ENCODE assay signal across 9 mouse cellular contexts in genomic region chr13:28690511-28691160, GRCm38 (mm10).
A peak's percentile ranks its signal among the peaks of the same experiment; 100 is the strongest.
DNase-seq lines count a peak whose midpoint lies in the region; ATAC-seq and TF ChIP-seq lines count a peak whose summit lies in the region.
"Had no signal": no experiment of that assay in that cellular context is flagged by ENCODE, and none has a peak within 500 bp of the region (broad histone marks: within the 10 kb centered on the region; RNA-seq: fewer than 3 reads in every experiment).

No protein-coding gene starts in this region.

- TF ChIP-seq EP300 in stomach, postnatal 0 days (optimal IDR thresholded peaks at IDR 0.05) = no peak

- DNase-seq in adrenal gland, postnatal 10 days = peak; percentile 8
- DNase-seq in adrenal gland, postnatal 36 days = no peak
- no peak for DNase-seq in midbrain, embryonic 10.5 days (ENCODE audit: low spot score)
- DNase-seq in stomach, postnatal 0 days (ENCODE audit: low spot score) = no peak
- DNase-seq in right cerebral cortex, adult 18-20 months = no peak
- no peak for DNase-seq in layer of hippocampus, adult 9-11 months

- 0 out of 2 replicates have a peak, but pooled peaks have one; percentile 42 for ATAC-seq in midbrain, embryonic 15.5 days (replicated peaks)
- 0 out of 2 replicates have a peak, but pooled peaks have one; percentile 38 for ATAC-seq in hindbrain, embryonic 16.5 days
- 0 out of 2 replicates have a peak, but pooled peaks have one; percentile 21 for ATAC-seq in stomach, postnatal 0 days (ENCODE audit: low FRiP score, low TSS enrichment)
- ATAC-seq: lung, postnatal 0 days had no signal

- H3K36me3 ChIP-seq in midbrain, embryonic 15.5 days (replicated peaks) = no peaks in the 10 kb centered on the region
- 0 out of 2 replicates have a peak, but pooled peaks cover 7% of the 10 kb centered on the region for H3K36me3 ChIP-seq in midbrain, embryonic 10.5 days
- no peaks in the 10 kb centered on the region for H3K36me3 ChIP-seq in hindbrain, embryonic 16.5 days (ENCODE audit: control insufficient read depth, insufficient read depth, low read length)
- H3K36me3 ChIP-seq in stomach, postnatal 0 days (ENCODE audit: control insufficient read depth, insufficient read depth, low read length) = no peaks in the 10 kb centered on the region

- no peak overlapping the region for H3K27ac ChIP-seq in midbrain, embryonic 15.5 days
- no peak overlapping the region for H3K27ac ChIP-seq in midbrain, embryonic 10.5 days (replicated peaks)
- H3K27ac ChIP-seq in hindbrain, embryonic 16.5 days (ENCODE audit: low read depth, low read length) = no peak overlapping the region
- H3K27ac ChIP-seq in stomach, postnatal 0 days (replicated peaks) = no peak overlapping the region

- no peaks in the 10 kb centered on the region for H3K4me1 ChIP-seq in midbrain, embryonic 15.5 days
- peaks cover 20% of the 10 kb centered on the region for H3K4me1 ChIP-seq in midbrain, embryonic 10.5 days
- H3K4me1 ChIP-seq in hindbrain, embryonic 16.5 days (ENCODE audit: control insufficient read depth, insufficient read depth, low read depth, low read length) = peaks cover 3% of the 10 kb centered on the region; the same call in 1 of the 2 replicates
- no peaks in the 10 kb centered on the region for H3K4me1 ChIP-seq in stomach, postnatal 0 days (replicated peaks; ENCODE audit: control insufficient read depth, insufficient read depth)

- TF ChIP-seq CTCF in stomach, postnatal 0 days (IDR thresholded peaks at IDR 0.05; ENCODE audit: low read depth) = no peak

- H3K9ac ChIP-seq in midbrain, embryonic 15.5 days = no peak overlapping the region
- H3K9ac ChIP-seq in hindbrain, embryonic 16.5 days (ENCODE audit: low read depth, low read length) = no peak overlapping the region
- no peak overlapping the region for H3K9ac ChIP-seq in stomach, postnatal 0 days (ENCODE audit: low read length)

- H3K4me3 ChIP-seq in midbrain, embryonic 15.5 days = no peak overlapping the region
- H3K4me3 ChIP-seq in midbrain, embryonic 10.5 days = no peak overlapping the region
- no peak overlapping the region for H3K4me3 ChIP-seq in hindbrain, embryonic 16.5 days (ENCODE audit: low read length)
- H3K4me3 ChIP-seq in stomach, postnatal 0 days (ENCODE audit: low read depth, low read length) = no peak overlapping the region

- H3K9me3 ChIP-seq in midbrain, embryonic 15.5 days = no peaks in the 10 kb centered on the region
- H3K9me3 ChIP-seq in midbrain, embryonic 10.5 days (replicated peaks) = no peaks in the 10 kb centered on the region
- no peaks in the 10 kb centered on the region for H3K9me3 ChIP-seq in hindbrain, embryonic 16.5 days (ENCODE audit: control insufficient read depth, low read length)
- no peaks in the 10 kb centered on the region for H3K9me3 ChIP-seq in stomach, postnatal 0 days (ENCODE audit: control insufficient read depth, low read length)

- H3K27me3 ChIP-seq in midbrain, embryonic 15.5 days (replicated peaks) = no peaks in the 10 kb centered on the region
- no peaks in the 10 kb centered on the region for H3K27me3 ChIP-seq in midbrain, embryonic 10.5 days (ENCODE audit: low read depth, poor library complexity, severe bottlenecking)
- no peaks in the 10 kb centered on the region for H3K27me3 ChIP-seq in hindbrain, embryonic 16.5 days (replicated peaks; ENCODE audit: control insufficient read depth, insufficient read depth, low read length)
- H3K27me3 ChIP-seq in stomach, postnatal 0 days (ENCODE audit: control insufficient read depth, insufficient read depth, low read length) = no peaks in the 10 kb centered on the region

- 80% methylated on average over 5 of the region's 5 CpGs for WGBS in midbrain, embryonic 15.5 days
- WGBS in midbrain, embryonic 10.5 days = 86% methylated on average over 5 of the region's 5 CpGs
- WGBS in hindbrain, embryonic 16.5 days = 69% methylated on average over 5 of the region's 5 CpGs
- 76% methylated on average over 5 of the region's 5 CpGs for WGBS in stomach, postnatal 0 days

- H3K4me2 ChIP-seq in midbrain, embryonic 15.5 days = no peak overlapping the region
- no peak overlapping the region for H3K4me2 ChIP-seq in hindbrain, embryonic 16.5 days (ENCODE audit: low read length)
- no peak overlapping the region for H3K4me2 ChIP-seq in stomach, postnatal 0 days (replicated peaks; ENCODE audit: low read depth)
